Mouse (Mus musculus) midbrain, postnatal 0 days (tissue): ENCODE data around the gene Chst11. TPM values are rescaled to one million over a fixed set of nuclear protein-coding genes. Genes with fewer than 3 reads are reported as not detected.

Experiments
- ATAC-seq: fragments of 200-750 bp; cut with Nextera tagmentation; 2 replicates; pipeline ENCODE4 v1.8.0; 2017; ENCODE audit warnings: moderate number of reproducible peaks, mild to moderate bottlenecking, moderate TSS enrichment, moderate library complexity; ENCODE audit not compliant: low FRiP score
- DNase-seq: peaks from one replicate; pipeline ENCODE4 v3.0.0-alpha.2; 2015; ENCODE audit warnings: low spot score
- H3K27ac ChIP-seq: fragments of 300-500 bp; sonication (generic); 2 replicates; pipeline ENCODE4 v1.5.1; 2014; ENCODE audit warnings: low read depth, mild to moderate bottlenecking, low read length, mixed read lengths
- H3K27me3 ChIP-seq: fragments of 300-500 bp; sonication (generic); 2 replicates; pipeline ENCODE4 v1.6.1; 2014; ENCODE audit warnings: low read length, control low read depth, mixed read lengths; ENCODE audit not compliant: insufficient read depth
- H3K36me3 ChIP-seq: fragments of 300-500 bp; sonication (generic); 2 replicates; pipeline ENCODE4 v1.6.1; 2014; ENCODE audit warnings: low read length, control low read depth, mixed read lengths; ENCODE audit not compliant: insufficient read depth
- H3K4me1 ChIP-seq: fragments of 300-500 bp; sonication (generic); 2 replicates; pipeline ENCODE4 v1.6.1; 2014; ENCODE audit warnings: mild to moderate bottlenecking, control low read depth, antibody characterized with exemption, low read length, mixed read lengths; ENCODE audit not compliant: insufficient read depth
- H3K4me2 ChIP-seq: fragments of 300-500 bp; sonication (generic); 2 replicates; pipeline ENCODE4 v1.6.1; 2014; ENCODE audit warnings: low read depth, mild to moderate bottlenecking, low read length, mixed read lengths; ENCODE audit not compliant: poor library complexity, severe bottlenecking
- H3K4me3 ChIP-seq: fragments of 300-500 bp; sonication (generic); 2 replicates; pipeline ENCODE4 v1.5.1; 2014; ENCODE audit warnings: low read depth, mild to moderate bottlenecking, low read length, moderate library complexity
- H3K9ac ChIP-seq: fragments of 300-500 bp; sonication (generic); replicated peaks from 2 replicates; pipeline ENCODE4 v1.6.1; 2014; ENCODE audit warnings: mild to moderate bottlenecking, low read length, moderate library complexity, mixed read lengths; ENCODE audit not compliant: poor library complexity, severe bottlenecking
- H3K9me3 ChIP-seq: fragments of 300-500 bp; sonication (generic); 2 replicates; pipeline ENCODE4 v1.6.1; 2016; ENCODE audit warnings: low read length, control low read depth
- CTCF ChIP-seq: IDR thresholded peaks from 2 replicates; pipeline ENCODE4 v1.5.1; 2016; ENCODE audit warnings: antibody characterized with exemption, mild to moderate bottlenecking
- WGBS: fragments of 180-500 bp; shearing (Covaris S2); extraction: QIAGEN DNeasy Blood & Tissue Kit; methylation state at CpG from one replicate; pipeline ENCODE4 v1.1.7; 2014; 5-methylcytosine and 5-hydroxymethylcytosine counted together
- polyA plus RNA-seq: library from polyadenylated mRNA; unstranded; fragments of >200 nt; fragmentation: Nextera tagmentation; extraction: Ambion mirVana; gene quantifications from 2 replicates; pipeline ENCODE4 v1.2.1, GENCODE M21; 2015
- total RNA-seq: library from RNA; depleted of rRNA; stranded (reverse); fragments of >200 nt; gene quantifications from 2 replicates; pipeline ENCODE4 v1.2.3, GENCODE M21; 2014

The Chst11 gene
- total and polyA plus RNA-seq, 2 experiments from 2014 or later, result 2.8 to 20.5 TPM

DNA sequence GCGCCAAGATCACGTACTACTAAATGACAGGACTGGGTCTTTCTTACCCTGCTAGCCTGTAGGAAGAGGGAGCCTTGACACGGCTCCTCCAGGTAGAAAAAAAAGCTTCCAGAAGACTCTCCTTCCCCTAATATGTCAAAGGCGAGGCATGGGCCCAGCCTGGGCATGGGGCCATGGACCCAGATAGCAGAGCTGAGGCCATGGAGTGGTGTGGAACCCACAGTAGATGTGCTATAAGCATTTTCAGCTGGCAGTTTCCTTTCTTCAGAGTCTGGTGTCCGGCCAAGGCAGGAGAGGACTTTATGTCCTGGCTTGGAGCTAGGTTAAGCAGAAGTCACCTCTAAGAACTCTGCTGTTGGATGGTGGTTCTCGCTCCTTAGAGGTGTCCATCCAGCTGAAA lies 111.0 kb downstream of the Chst11 start:
- H3K27ac ChIP-seq, result no peak overlapping the region
- H3K9ac ChIP-seq, result no peak overlapping the region
- 95% methylated on average over 6 of the region's 6 CpGs for WGBS
- DNase-seq, result no peak
- H3K36me3 ChIP-seq, result no peaks in the 10 kb centered on the region
- H3K4me1 ChIP-seq, result no peaks in the 10 kb centered on the region
- no peak for ATAC-seq
- H3K27me3 ChIP-seq, result no peaks in the 10 kb centered on the region
- no peak overlapping the region for H3K4me3 ChIP-seq
- no peak overlapping the region for H3K4me2 ChIP-seq
- no peak for TF ChIP-seq CTCF
- H3K9me3 ChIP-seq, result no peaks in the 10 kb centered on the region

DNA sequence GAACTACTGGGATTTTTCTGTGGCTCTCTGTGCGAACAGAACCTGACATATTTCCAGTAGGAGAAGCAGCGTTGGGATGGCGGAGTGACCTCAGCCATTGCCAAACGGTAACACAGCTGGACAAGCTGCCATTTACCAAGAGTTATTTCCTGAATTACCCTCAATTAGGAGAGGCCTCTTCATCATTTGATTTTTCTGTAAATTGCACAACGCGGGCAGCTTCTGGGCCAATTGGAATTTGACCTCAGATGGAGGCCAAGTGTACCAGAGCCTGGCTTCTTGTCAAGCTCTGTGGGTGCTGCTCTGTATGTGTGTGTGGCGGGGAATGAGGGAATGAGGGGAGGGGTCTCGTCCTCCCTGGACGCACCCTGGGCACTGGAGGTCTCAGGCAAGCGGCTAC lies 113.6 kb downstream of the Chst11 start:
- Histone ChIP-seq H3K4me1 (peaks cover 10% of the 10 kb centered on the region), H3K4me3 (no peak overlapping the region), H3K27me3 (no peaks in the 10 kb centered on the region), H3K27ac (no peak overlapping the region), H3K9ac (no peak overlapping the region), H3K4me2 (no peak overlapping the region), H3K36me3 (no peaks in the 10 kb centered on the region), H3K9me3 (no peaks in the 10 kb centered on the region)
- 86% methylated on average over 10 of the region's 10 CpGs for WGBS
- no peak for ATAC-seq
- DNase-seq, result no peak
- TF ChIP-seq CTCF, result no peak

DNA sequence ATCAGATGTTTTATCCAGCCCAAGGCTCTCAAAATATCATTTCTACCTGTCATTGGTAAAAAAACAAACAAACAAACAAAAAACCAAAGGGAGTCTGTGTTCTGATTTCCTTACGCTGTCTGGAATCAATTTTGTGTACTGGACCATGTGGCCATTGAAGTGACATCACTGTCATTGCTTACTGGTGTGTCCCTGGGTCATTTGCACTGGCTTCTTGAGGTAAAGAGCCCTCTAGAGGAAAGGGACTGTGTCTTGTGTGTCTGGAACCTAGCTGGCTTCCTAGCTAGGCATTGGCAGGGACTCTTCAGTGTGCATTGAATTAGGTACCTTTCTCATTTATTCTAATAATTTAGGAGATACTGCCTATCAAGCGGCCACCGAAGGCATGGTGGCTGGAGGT lies 114.4 kb downstream of the Chst11 start:
- ATAC-seq (no peak), DNase-seq (no peak)
- Histone ChIP-seq H3K4me2 (no peak overlapping the region), H3K36me3 (no peaks in the 10 kb centered on the region), H3K9ac (no peak overlapping the region), H3K27ac (no peak overlapping the region), H3K27me3 (no peaks in the 10 kb centered on the region), H3K9me3 (no peaks in the 10 kb centered on the region), H3K4me1 (peaks cover 13% of the 10 kb centered on the region), H3K4me3 (no peak overlapping the region)
- peak; percentile 53 for TF ChIP-seq CTCF
- 79% methylated on average over 3 of the region's 3 CpGs for WGBS

DNA sequence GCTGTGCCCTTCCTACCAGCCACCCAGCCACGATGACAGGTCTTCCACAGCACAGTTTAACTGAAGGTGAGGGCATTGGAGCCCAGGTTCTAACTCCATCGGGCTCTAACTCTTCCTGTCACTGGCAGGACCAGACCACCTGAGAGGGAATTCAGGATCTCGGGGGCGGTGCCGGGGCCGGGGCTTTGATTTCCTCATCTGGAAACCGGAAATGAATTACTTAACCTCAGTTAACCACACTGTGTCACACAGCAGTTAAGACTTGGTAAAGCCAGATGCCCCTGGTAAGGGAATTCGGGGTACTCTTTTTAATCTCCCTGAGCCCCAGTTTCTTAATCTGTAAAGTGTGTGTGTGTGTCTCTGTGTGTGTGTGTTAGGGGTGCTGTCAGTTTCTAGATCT lies 115.6 kb downstream of the Chst11 start:
- ATAC-seq, result no peak
- TF ChIP-seq CTCF, result no peak
- Histone ChIP-seq H3K4me3 (no peak overlapping the region), H3K4me2 (no peak overlapping the region), H3K27ac (no peak overlapping the region), H3K27me3 (no peaks in the 10 kb centered on the region), H3K4me1 (peaks cover 24% of the 10 kb centered on the region), H3K9ac (no peak overlapping the region), H3K36me3 (no peaks in the 10 kb centered on the region), H3K9me3 (no peaks in the 10 kb centered on the region)
- no peak for DNase-seq
- WGBS, result 67% methylated on average over 8 of the region's 8 CpGs

DNA sequence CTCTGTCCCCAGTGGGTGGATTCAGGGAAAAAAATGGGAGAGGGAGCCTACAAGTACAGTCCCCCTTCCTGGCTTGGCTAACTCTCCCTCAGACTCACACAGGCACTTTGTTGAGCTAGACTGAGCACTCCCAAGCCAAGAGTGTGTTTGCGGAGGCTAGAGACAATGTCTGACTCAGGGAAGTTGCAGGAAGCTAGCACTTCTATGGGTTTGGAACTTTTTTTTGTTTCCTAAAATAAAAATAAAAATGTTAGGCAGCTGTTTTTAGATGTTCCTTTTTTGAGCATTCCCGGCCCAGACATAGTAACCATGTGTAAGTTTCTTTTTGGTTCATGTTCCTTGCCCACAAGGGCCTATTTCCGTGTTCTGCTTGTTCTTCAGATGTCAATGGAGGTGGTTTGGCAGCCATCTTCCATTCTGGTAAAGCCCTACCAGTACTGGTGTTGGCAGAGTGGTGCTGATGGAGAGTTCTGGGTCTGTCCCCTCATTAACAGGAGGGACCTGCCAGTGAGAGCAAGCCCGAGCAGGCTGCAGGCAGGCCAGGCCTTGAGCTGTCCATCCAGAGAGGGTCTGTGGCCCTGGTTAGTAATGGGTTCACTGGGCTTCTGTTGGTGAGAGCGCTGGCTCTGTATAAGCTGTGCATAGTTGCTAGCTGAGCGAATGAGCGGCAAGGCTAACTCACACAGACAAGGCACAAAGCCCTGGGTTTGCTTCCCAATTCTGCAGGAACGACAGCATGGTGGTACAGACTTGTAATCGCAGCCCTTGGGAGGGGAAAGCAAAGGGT lies 116.3 kb downstream of the Chst11 start:
- H3K27ac ChIP-seq, result no peak overlapping the region
- H3K4me3 ChIP-seq, result no peak overlapping the region
- no peak for DNase-seq
- no peaks in the 10 kb centered on the region for H3K36me3 ChIP-seq
- WGBS, result 79% methylated on average over 9 of the region's 9 CpGs
- H3K4me1 ChIP-seq, result peaks cover 29% of the 10 kb centered on the region
- H3K27me3 ChIP-seq, result no peaks in the 10 kb centered on the region
- H3K9ac ChIP-seq, result no peak overlapping the region
- no peak overlapping the region for H3K4me2 ChIP-seq
- H3K9me3 ChIP-seq, result no peaks in the 10 kb centered on the region
- no peak for TF ChIP-seq CTCF
- ATAC-seq, result no peak

DNA sequence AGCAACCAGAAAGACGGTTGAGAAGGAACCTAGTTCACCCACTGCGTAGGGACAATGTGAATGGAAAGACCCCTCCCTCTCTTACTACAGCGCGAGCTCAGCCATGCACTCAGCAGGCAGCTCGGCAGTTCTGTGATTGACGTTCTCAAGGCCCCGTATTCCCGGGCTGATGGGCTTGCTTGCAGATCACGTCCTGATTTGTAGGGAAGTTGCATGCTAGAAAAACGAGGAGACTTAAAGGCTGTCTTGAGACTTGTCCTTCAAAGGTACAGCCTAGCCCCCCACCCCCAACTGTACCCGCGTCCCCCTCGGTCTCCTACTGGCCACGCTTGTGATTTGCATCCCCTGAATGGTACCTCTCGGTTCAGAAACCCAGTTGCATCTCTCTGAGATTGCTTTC lies 117.4 kb downstream of the Chst11 start:
- Histone ChIP-seq H3K4me2 (no peak overlapping the region), H3K9ac (peak overlapping the region; percentile 14; the same call in 1 of the 2 replicates), H3K9me3 (no peaks in the 10 kb centered on the region), H3K36me3 (no peaks in the 10 kb centered on the region), H3K4me1 (peaks cover 32% of the 10 kb centered on the region), H3K4me3 (no peak overlapping the region), H3K27me3 (no peaks in the 10 kb centered on the region), H3K27ac (peak overlapping the region; percentile 49; the same call in 1 of the 2 replicates)
- DNase-seq (peak; percentile 42), ATAC-seq (peak; percentile 34; the same call in 1 of the 2 replicates)
- peak; percentile 47 for TF ChIP-seq CTCF
- WGBS, result 14% methylated on average over 15 of the region's 15 CpGs
